Mouse (Mus musculus): ENCODE measurements around the gene Hes5. TPM values are rescaled to one million over a fixed set of nuclear protein-coding genes. Genes with fewer than 3 reads are reported as not detected.
A peak's percentile ranks its signal among the peaks of the same experiment; 100 is the strongest.

Gene Hes5
- polyA plus RNA-seq, 1 experiment from 2014 or later = 0.24 TPM

- WGBS = 84% methylated on average over 5 of the region's 5 CpGs
- ATAC-seq (ENCODE audit: insufficient number of reproducible peaks, insufficient read depth, low FRiP score, low read depth) = no peak
- Histone ChIP-seq H3K27ac (replicated peaks in 1 of 2; ENCODE audit: control insufficient read depth in 1 of 2, insufficient read depth in 1 of 2, low read depth in 2 of 2, low read length in 2 of 2) (no peak overlapping the region), H3K36me3 (ENCODE audit: control insufficient read depth, insufficient read depth, low read length) (peaks cover 13% of the 10 kb centered on the region), H3K27me3 (ENCODE audit: control insufficient read depth, insufficient read depth, low read length) (peaks cover 20% of the 10 kb centered on the region), H3K9me3 (ENCODE audit: control insufficient read depth, low read length) (no peaks in the 10 kb centered on the region), H3K4me3 (ENCODE audit: control insufficient read depth in 1 of 2, insufficient read depth in 1 of 2, low read depth in 1 of 2, low read length in 2 of 2) (no peak overlapping the region), H3K4me1 (ENCODE audit: control insufficient read depth in 2 of 2, insufficient read depth in 2 of 2, low read length in 2 of 2) (peaks cover 3 to 6% of the 10 kb centered on the region in 2 experiments; a peak in 2 of 4 replicates), H3K4me2 (ENCODE audit: low read length) (no peak overlapping the region), H3K9ac (ENCODE audit: low read length) (peak overlapping the region; percentile 4; the same call in 1 of the 2 replicates)
Measured at GRCm38 (mm10) chr4:154985151-154985777, 24.5 kb downstream of the Hes5 start.

GRCm38 (mm10) chr4:154986096-154986495, 25.4 kb downstream of the Hes5 start:
- no peaks in the 10 kb centered on the region for H3K9me3 ChIP-seq (ENCODE audit: control insufficient read depth, low read length)
- peaks cover 20% of the 10 kb centered on the region for H3K27me3 ChIP-seq (ENCODE audit: control insufficient read depth, insufficient read depth, low read length)
- H3K9ac ChIP-seq (ENCODE audit: low read length) = peak overlapping the region; percentile 4; the same call in 1 of the 2 replicates
- H3K4me2 ChIP-seq (ENCODE audit: low read length) = peak overlapping the region; percentile 16
- H3K36me3 ChIP-seq (ENCODE audit: control insufficient read depth, insufficient read depth, low read length) = peaks cover 4% of the 10 kb centered on the region
- no peak overlapping the region for H3K27ac ChIP-seq (replicated peaks in 1 of 2; ENCODE audit: control insufficient read depth in 1 of 2, insufficient read depth in 1 of 2, low read depth in 2 of 2, low read length in 2 of 2)
- WGBS = 18% methylated on average over 16 of the region's 17 CpGs
- H3K4me1 ChIP-seq (ENCODE audit: control insufficient read depth in 2 of 2, insufficient read depth in 2 of 2, low read length in 2 of 2) = peaks cover 3 to 6% of the 10 kb centered on the region in 2 experiments; a peak in 2 of 4 replicates
- ATAC-seq (ENCODE audit: insufficient number of reproducible peaks, insufficient read depth, low FRiP score, low read depth) = no peak
- H3K4me3 ChIP-seq (ENCODE audit: control insufficient read depth in 1 of 2, insufficient read depth in 1 of 2, low read depth in 1 of 2, low read length in 2 of 2) = no peak overlapping the region

GRCm38 (mm10) chr4:154986750-154987149, 26.0 kb downstream of the Hes5 start:
- 75% methylated on average over 14 of the region's 15 CpGs for WGBS
- Histone ChIP-seq H3K9ac (ENCODE audit: low read length) (no peak overlapping the region), H3K4me2 (ENCODE audit: low read length) (no peak overlapping the region), H3K27me3 (ENCODE audit: control insufficient read depth, insufficient read depth, low read length) (peaks cover 20% of the 10 kb centered on the region), H3K27ac (replicated peaks in 1 of 2; ENCODE audit: control insufficient read depth in 1 of 2, insufficient read depth in 1 of 2, low read depth in 2 of 2, low read length in 2 of 2) (no peak overlapping the region), H3K4me1 (ENCODE audit: control insufficient read depth in 2 of 2, insufficient read depth in 2 of 2, low read length in 2 of 2) (peaks cover 3 to 6% of the 10 kb centered on the region in 2 experiments; a peak in 2 of 4 replicates), H3K9me3 (ENCODE audit: control insufficient read depth, low read length) (no peaks in the 10 kb centered on the region), H3K4me3 (ENCODE audit: control insufficient read depth in 1 of 2, insufficient read depth in 1 of 2, low read depth in 1 of 2, low read length in 2 of 2) (no peak overlapping the region), H3K36me3 (ENCODE audit: control insufficient read depth, insufficient read depth, low read length) (no peaks in the 10 kb centered on the region)
- ATAC-seq (ENCODE audit: insufficient number of reproducible peaks, insufficient read depth, low FRiP score, low read depth) = no peak

GRCm38 (mm10) chr4:154994876-154995275, 34.2 kb downstream of the Hes5 start:
- H3K4me1 ChIP-seq (ENCODE audit: control insufficient read depth in 2 of 2, insufficient read depth in 2 of 2, low read length in 2 of 2) = peaks cover 0 to 4% of the 10 kb centered on the region in 2 experiments; a peak in 1 of 4 replicates
- H3K9me3 ChIP-seq (ENCODE audit: control insufficient read depth, low read length) = no peaks in the 10 kb centered on the region
- H3K27me3 ChIP-seq (ENCODE audit: control insufficient read depth, insufficient read depth, low read length) = no peaks in the 10 kb centered on the region
- no peak overlapping the region for H3K4me3 ChIP-seq (ENCODE audit: control insufficient read depth in 1 of 2, insufficient read depth in 1 of 2, low read depth in 1 of 2, low read length in 2 of 2)
- H3K36me3 ChIP-seq (ENCODE audit: control insufficient read depth, insufficient read depth, low read length) = no peaks in the 10 kb centered on the region
- no peak overlapping the region for H3K9ac ChIP-seq (ENCODE audit: low read length)
- no peak for ATAC-seq (ENCODE audit: insufficient number of reproducible peaks, insufficient read depth, low FRiP score, low read depth)
- 39% methylated on average over 4 of the region's 4 CpGs for WGBS
- no peak overlapping the region for H3K27ac ChIP-seq (replicated peaks in 1 of 2; ENCODE audit: control insufficient read depth in 1 of 2, insufficient read depth in 1 of 2, low read depth in 2 of 2, low read length in 2 of 2)
- H3K4me2 ChIP-seq (ENCODE audit: low read length) = no peak overlapping the region

GRCm38 (mm10) chr4:154996572-154997154, 35.9 kb downstream of the Hes5 start:
- WGBS = 53% methylated on average over 8 of the region's 8 CpGs
- no peaks in the 10 kb centered on the region for H3K9me3 ChIP-seq (ENCODE audit: control insufficient read depth, low read length)
- peaks cover 0 to 6% of the 10 kb centered on the region in 2 experiments; a peak in 1 of 4 replicates for H3K4me1 ChIP-seq (ENCODE audit: control insufficient read depth in 2 of 2, insufficient read depth in 2 of 2, low read length in 2 of 2)
- H3K27me3 ChIP-seq (ENCODE audit: control insufficient read depth, insufficient read depth, low read length) = no peaks in the 10 kb centered on the region
- H3K4me2 ChIP-seq (ENCODE audit: low read length) = no peak overlapping the region
- H3K36me3 ChIP-seq (ENCODE audit: control insufficient read depth, insufficient read depth, low read length) = no peaks in the 10 kb centered on the region
- H3K4me3 ChIP-seq (ENCODE audit: control insufficient read depth in 1 of 2, insufficient read depth in 1 of 2, low read depth in 1 of 2, low read length in 2 of 2) = no peak overlapping the region
- ATAC-seq (ENCODE audit: insufficient number of reproducible peaks, insufficient read depth, low FRiP score, low read depth) = no peak
- no peak overlapping the region for H3K27ac ChIP-seq (replicated peaks in 1 of 2; ENCODE audit: control insufficient read depth in 1 of 2, insufficient read depth in 1 of 2, low read depth in 2 of 2, low read length in 2 of 2)
- H3K9ac ChIP-seq (ENCODE audit: low read length) = no peak overlapping the region

- no peak overlapping the region for H3K4me2 ChIP-seq (ENCODE audit: low read length)
- H3K9ac ChIP-seq (ENCODE audit: low read length) = no peak overlapping the region
- 75% methylated on average over 5 of the region's 5 CpGs for WGBS
- H3K27ac ChIP-seq (replicated peaks in 1 of 2; ENCODE audit: control insufficient read depth in 1 of 2, insufficient read depth in 1 of 2, low read depth in 2 of 2, low read length in 2 of 2) = no peak overlapping the region
- no peaks in the 10 kb centered on the region for H3K27me3 ChIP-seq (ENCODE audit: control insufficient read depth, insufficient read depth, low read length)
- peaks cover 0 to 6% of the 10 kb centered on the region in 2 experiments; a peak in 1 of 4 replicates for H3K4me1 ChIP-seq (ENCODE audit: control insufficient read depth in 2 of 2, insufficient read depth in 2 of 2, low read length in 2 of 2)
- H3K36me3 ChIP-seq (ENCODE audit: control insufficient read depth, insufficient read depth, low read length) = no peaks in the 10 kb centered on the region
- H3K9me3 ChIP-seq (ENCODE audit: control insufficient read depth, low read length) = no peaks in the 10 kb centered on the region
- ATAC-seq (ENCODE audit: insufficient number of reproducible peaks, insufficient read depth, low FRiP score, low read depth) = no peak
- H3K4me3 ChIP-seq (ENCODE audit: control insufficient read depth in 1 of 2, insufficient read depth in 1 of 2, low read depth in 1 of 2, low read length in 2 of 2) = no peak overlapping the region
Measured at GRCm38 (mm10) chr4:154999379-154999778, 38.7 kb downstream of the Hes5 start.

GRCm38 (mm10) chr4:155005278-155005677, 44.6 kb downstream of the Hes5 start:
- Histone ChIP-seq H3K9me3 (ENCODE audit: control insufficient read depth, low read length) (no peaks in the 10 kb centered on the region), H3K4me1 (ENCODE audit: control insufficient read depth in 2 of 2, insufficient read depth in 2 of 2, low read length in 2 of 2) (peaks cover 0 to under 1% of the 10 kb centered on the region in 2 experiments; a peak in 1 of 4 replicates), H3K27me3 (ENCODE audit: control insufficient read depth, insufficient read depth, low read length) (no peaks in the 10 kb centered on the region), H3K36me3 (ENCODE audit: control insufficient read depth, insufficient read depth, low read length) (no peaks in the 10 kb centered on the region), H3K27ac (replicated peaks in 1 of 2; ENCODE audit: control insufficient read depth in 1 of 2, insufficient read depth in 1 of 2, low read depth in 2 of 2, low read length in 2 of 2) (no peak overlapping the region), H3K4me2 (ENCODE audit: low read length) (no peak overlapping the region), H3K9ac (ENCODE audit: low read length) (no peak overlapping the region), H3K4me3 (ENCODE audit: control insufficient read depth in 1 of 2, insufficient read depth in 1 of 2, low read depth in 1 of 2, low read length in 2 of 2) (no peak overlapping the region)
- 84% methylated on average over 3 of the region's 3 CpGs for WGBS
- ATAC-seq (ENCODE audit: insufficient number of reproducible peaks, insufficient read depth, low FRiP score, low read depth) = no peak

Data from heart, embryonic 14.5 days (tissue).